In genomic region chr7:16948923-16949458, GRCm38 (mm10) we compare ENCODE assay signal across 14 mouse cellular contexts. TPM values are rescaled to one million over a fixed set of nuclear protein-coding genes. Genes with fewer than 3 reads are reported as not detected.
DNase-seq lines count a peak whose midpoint lies in the region; ATAC-seq and TF ChIP-seq lines count a peak whose summit lies in the region.
"Had no signal": no experiment of that assay in that cellular context is flagged by ENCODE, and none has a peak within 500 bp of the region (broad histone marks: within the 10 kb centered on the region; RNA-seq: fewer than 3 reads in every experiment).

No protein-coding gene starts in this region.

- H3K36me3 ChIP-seq in lung, embryonic 15.5 days: no peaks in the 10 kb centered on the region
- no peaks in the 10 kb centered on the region for H3K36me3 ChIP-seq in forebrain, postnatal 0 days (ENCODE audit: insufficient read depth)
- H3K36me3 ChIP-seq in neural tube, embryonic 13.5 days: 0 out of 2 replicates have a peak, but pooled peaks cover 9% of the 10 kb centered on the region

- peak; percentile 53 for TF ChIP-seq CTCF in forebrain, postnatal 0 days (IDR thresholded peaks at IDR 0.05; ENCODE audit: low read depth)

- H3K4me2 ChIP-seq in lung, embryonic 15.5 days: no peak overlapping the region
- H3K4me2 ChIP-seq in forebrain, postnatal 0 days (ENCODE audit: low read depth): peak overlapping the region; percentile 91
- H3K4me2 ChIP-seq in neural tube, embryonic 13.5 days: peak overlapping the region; percentile 82

- no peak overlapping the region for H3K4me3 ChIP-seq in lung, embryonic 15.5 days
- peak overlapping the region; percentile 83; the same call in 1 of the 2 replicates for H3K4me3 ChIP-seq in forebrain, postnatal 0 days (ENCODE audit: low read depth, low read length)
- H3K4me3 ChIP-seq in neural tube, embryonic 13.5 days: peak overlapping the region; percentile 88

- ATAC-seq in lung, embryonic 15.5 days (ENCODE audit: borderline replicate concordance, extremely low read depth, low FRiP score, low TSS enrichment): no peak
- no peak for ATAC-seq in forebrain, postnatal 0 days
- no peak for ATAC-seq in neural tube, embryonic 13.5 days (ENCODE audit: low read depth)

- peak; percentile 71 for DNase-seq in cerebellum, adult 11-12 months
- no peak for DNase-seq in cerebellum, postnatal 4 days (ENCODE audit: low spot score in 2 of 2)
- no peak for DNase-seq in lung, postnatal 4 days
- DNase-seq in forebrain, postnatal 0 days: no peak
- no peak for DNase-seq in kidney, postnatal 10 days
- DNase-seq in right cerebral cortex, postnatal 36 days (ENCODE audit: low spot score in 2 of 2): no peak
- DNase-seq: adrenal gland, postnatal 10 days; heart, postnatal 14 days; kidney, adult 8-10 months; spleen, adult 18-20 months had no signal

- peaks cover 63% of the 10 kb centered on the region for H3K4me1 ChIP-seq in lung, embryonic 15.5 days
- H3K4me1 ChIP-seq in forebrain, postnatal 0 days (ENCODE audit: insufficient read depth): peaks cover 29% of the 10 kb centered on the region
- H3K4me1 ChIP-seq in neural tube, embryonic 13.5 days (replicated peaks): peaks cover 79% of the 10 kb centered on the region

- 0 out of 2 replicates have a peak overlapping the region, but pooled peaks have one; percentile 0 for H3K9ac ChIP-seq in lung, embryonic 15.5 days
- peak overlapping the region; percentile 97; the same call in 1 of the 2 replicates for H3K9ac ChIP-seq in forebrain, postnatal 0 days
- peak overlapping the region; percentile 98 for H3K9ac ChIP-seq in neural tube, embryonic 13.5 days
- H3K9ac ChIP-seq: liver, embryonic 14.5 days had no signal

- no peaks in the 10 kb centered on the region for H3K9me3 ChIP-seq in lung, embryonic 15.5 days
- H3K9me3 ChIP-seq in forebrain, postnatal 0 days (ENCODE audit: low read length): no peaks in the 10 kb centered on the region
- H3K9me3 ChIP-seq in neural tube, embryonic 13.5 days: no peaks in the 10 kb centered on the region

- WGBS in lung, embryonic 15.5 days: 55% methylated on average over 8 of the region's 8 CpGs
- 54% methylated on average over 8 of the region's 8 CpGs for WGBS in forebrain, postnatal 0 days
- 47% methylated on average over 8 of the region's 8 CpGs for WGBS in neural tube, embryonic 13.5 days

- H3K27ac ChIP-seq in lung, embryonic 15.5 days: no peak overlapping the region
- peak overlapping the region; percentile 62 for H3K27ac ChIP-seq in forebrain, postnatal 0 days (ENCODE audit: low read depth, low read length)
- H3K27ac ChIP-seq in neural tube, embryonic 13.5 days (replicated peaks): peak overlapping the region; percentile 86; the same call in 1 of the 2 replicates
- H3K27ac ChIP-seq: liver, embryonic 14.5 days had no signal

- peaks cover 52% of the 10 kb centered on the region for H3K27me3 ChIP-seq in lung, embryonic 15.5 days
- H3K27me3 ChIP-seq in forebrain, postnatal 0 days (ENCODE audit: insufficient read depth, low read length): no peaks in the 10 kb centered on the region
- peaks cover 24% of the 10 kb centered on the region for H3K27me3 ChIP-seq in neural tube, embryonic 13.5 days

RNA-seq across cellular contexts. Expression of gene Pnmal2, which starts 4.5 kb away (rescaled TPM):
- polyA plus RNA-seq in lung, embryonic 15.5 days (2015; fragmentation: Nextera tagmentation; extraction: Ambion mirVana): 6.2 and 6.6 TPM in 2 replicates
- 98.9 and 133 TPM in 2 replicates for total RNA-seq in forebrain, postnatal 0 days (2014; rRNA removed)
- 87.5 and 134 TPM in 2 replicates for polyA plus RNA-seq in forebrain, postnatal 0 days (2015; fragmentation: Nextera tagmentation; extraction: Ambion mirVana)
- polyA plus RNA-seq in neural tube, embryonic 13.5 days (2015; fragmentation: Nextera tagmentation; extraction: Ambion mirVana): 76.2 and 82.4 TPM in 2 replicates
- total RNA-seq: granulocyte monocyte progenitor cell, adult 5-6 weeks had no signal

RNA-seq across cellular contexts. Expression of gene Pnmal1, which starts 10.5 kb away (rescaled TPM):
- polyA plus RNA-seq in lung, embryonic 15.5 days (2015; fragmentation: Nextera tagmentation; extraction: Ambion mirVana): 0.11 and 0.36 TPM in 2 replicates
- total RNA-seq in forebrain, postnatal 0 days (2014; rRNA removed): 53.4 and 64.8 TPM in 2 replicates
- polyA plus RNA-seq in forebrain, postnatal 0 days (2015; fragmentation: Nextera tagmentation; extraction: Ambion mirVana): 51.1 and 61.5 TPM in 2 replicates
- polyA plus RNA-seq in neural tube, embryonic 13.5 days (2015; fragmentation: Nextera tagmentation; extraction: Ambion mirVana): 37.6 and 39.7 TPM in 2 replicates
- total RNA-seq: granulocyte monocyte progenitor cell, adult 5-6 weeks; heart, postnatal 14 days had no signal

RNA-seq across cellular contexts. Expression of gene Calm3, which starts 25.1 kb away (rescaled TPM):
- polyA plus RNA-seq in lung, embryonic 15.5 days (2015; fragmentation: Nextera tagmentation; extraction: Ambion mirVana): 101 and 104 TPM in 2 replicates
- 1,323 and 1,444 TPM in 2 replicates for total RNA-seq in forebrain, postnatal 0 days (2014; rRNA removed)
- 403 and 424 TPM in 2 replicates for polyA plus RNA-seq in forebrain, postnatal 0 days (2015; fragmentation: Nextera tagmentation; extraction: Ambion mirVana)
- 275 and 297 TPM in 2 replicates for polyA plus RNA-seq in neural tube, embryonic 13.5 days (2015; fragmentation: Nextera tagmentation; extraction: Ambion mirVana)

RNA-seq across cellular contexts. Expression of gene Gm42372, which starts 33.9 kb away (rescaled TPM):
- polyA plus RNA-seq in lung, embryonic 15.5 days (2015; fragmentation: Nextera tagmentation; extraction: Ambion mirVana): 0.16 and 0.17 TPM in 2 replicates
- total RNA-seq in forebrain, postnatal 0 days (2014; rRNA removed): 34.9 and 40.0 TPM in 2 replicates
- 4.0 and 5.9 TPM in 2 replicates for polyA plus RNA-seq in forebrain, postnatal 0 days (2015; fragmentation: Nextera tagmentation; extraction: Ambion mirVana)
- 3.3 and 3.5 TPM in 2 replicates for polyA plus RNA-seq in neural tube, embryonic 13.5 days (2015; fragmentation: Nextera tagmentation; extraction: Ambion mirVana)

RNA-seq across cellular contexts. Expression of gene Ptgir, which starts 42.7 kb away (rescaled TPM):
- 2.0 and 2.4 TPM in 2 replicates for polyA plus RNA-seq in lung, embryonic 15.5 days (2015; fragmentation: Nextera tagmentation; extraction: Ambion mirVana)
- 0.15 TPM in 1 of 2 replicates, not detected in the other for total RNA-seq in forebrain, postnatal 0 days (2014; rRNA removed)
- polyA plus RNA-seq in forebrain, postnatal 0 days (2015; fragmentation: Nextera tagmentation; extraction: Ambion mirVana): 0.08 and 0.09 TPM in 2 replicates
- 3.1 and 3.6 TPM in 2 replicates for polyA plus RNA-seq in neural tube, embryonic 13.5 days (2015; fragmentation: Nextera tagmentation; extraction: Ambion mirVana)

Comparison
In these comparisons a context has a peak if more than half of its experiments do, and no peak if none do; other contexts are left out.
1. H3K9ac ChIP-seq: peak in every context shown above with its lines; median percentile 98 in neural tube, embryonic 13.5 days; 97 in forebrain, postnatal 0 days; 0 in lung, embryonic 15.5 days.
2. RNA of gene Pnmal2, which starts 4.5 kb away (polyA plus RNA-seq): 87.5 to 134 TPM in forebrain, postnatal 0 days and 76.2 to 82.4 TPM in neural tube, embryonic 13.5 days; 6.2 to 6.6 TPM in lung, embryonic 15.5 days; every median in the first group is over 10 times any median in the second.
3. RNA of gene Pnmal1, which starts 10.5 kb away (polyA plus RNA-seq): 51.1 to 61.5 TPM in forebrain, postnatal 0 days and 37.6 to 39.7 TPM in neural tube, embryonic 13.5 days; 0.11 to 0.36 TPM in lung, embryonic 15.5 days; every median in the first group is over 10 times any median in the second.